Mouse (Mus musculus) frontal cortex, postnatal 14 days (tissue): Measurements from ENCODE around the gene Olr1.
"Not testable (repeated sequence)": the region's sequence is repeated elsewhere in the genome, so short reads cannot be mapped to it uniquely, and the experiment has no call there.

Experiments used
- DNase-seq, 2 experiments: peaks; one replicate each; pipeline ENCODE4 v3.0.0; 2022; ENCODE audit warnings: low spot score in 2 of 2

Gene Olr1

GRCm38 (mm10) chr6:129512868-129513267 is 5.9 kb upstream of the Olr1 start:
- DNase-seq, result no peak

- no peak for DNase-seq
Observed at GRCm38 (mm10) chr6:129512367-129512766, 5.4 kb upstream of the Olr1 start, which contains the start of gene Tmem52b. Gene Tmem52b, plus strand, starts transcription at chr6:129512555.

- DNase-seq, result no peak
Observed at GRCm38 (mm10) chr6:129510120-129510911, 3.4 kb upstream of the Olr1 start.

GRCm38 (mm10) chr6:129503471-129503870 is 3.5 kb downstream of the Olr1 start:
- no peak for DNase-seq

GRCm38 (mm10) chr6:129499516-129499915 is 7.4 kb downstream of the Olr1 start:
- not testable (repeated sequence) for DNase-seq

- no peak for DNase-seq
Observed at GRCm38 (mm10) chr6:129497345-129498218, 9.4 kb downstream of the Olr1 start.

GRCm38 (mm10) chr6:129494924-129495323 is 12.0 kb downstream of the Olr1 start:
- DNase-seq, result no peak

GRCm38 (mm10) chr6:129480089-129480958 is 26.6 kb downstream of the Olr1 start:
- DNase-seq, result no peak

GRCm38 (mm10) chr6:129476404-129477126 is 30.4 kb downstream of the Olr1 start:
- DNase-seq, result no peak

GRCm38 (mm10) chr6:129472627-129473026 is 34.3 kb downstream of the Olr1 start:
- DNase-seq, result no peak

- no peak for DNase-seq
Observed at GRCm38 (mm10) chr6:129471386-129471785, 35.6 kb downstream of the Olr1 start.

- no peak for DNase-seq
Observed at GRCm38 (mm10) chr6:129451411-129452039, 55.4 kb downstream of the Olr1 start, which contains the start of gene Clec1a. Gene Clec1a, minus strand, starts transcription at chr6:129452000.

- DNase-seq, result no peak
Observed at GRCm38 (mm10) chr6:129449743-129450142, 57.2 kb downstream of the Olr1 start.

- no peak for DNase-seq
Observed at GRCm38 (mm10) chr6:129438033-129438432, 68.9 kb downstream of the Olr1 start.

GRCm38 (mm10) chr6:129436025-129436424 is 70.9 kb downstream of the Olr1 start:
- no peak for DNase-seq
